Mouse (Mus musculus) cortical plate, adult 2 months (tissue): ENCODE measurements at regions not wholly inside any gene's neighbourhood (a gene's known extent, or its start where the extent isn't known, plus 50 kb on each side); places are given as distances from the start of the nearest gene placed in this dataset.
A peak's percentile ranks its signal among the peaks of the same experiment; 100 is the strongest.

ENCODE experiments used
- H3K27ac ChIP-seq: fragments of 200-500 bp; 2 replicates; pipeline ENCODE4 v1.5.1; 2012; ENCODE audit warnings: low read length, control low read depth, inconsistent platforms; ENCODE audit not compliant: insufficient read depth
- H3K4me1 ChIP-seq: fragments of 200-500 bp; 2 replicates; pipeline ENCODE4 v1.6.1; 2011; ENCODE audit warnings: low read length; ENCODE audit not compliant: control insufficient read depth, insufficient read depth
- H3K4me3 ChIP-seq: fragments of 200-500 bp; 2 replicates; pipeline ENCODE4 v1.5.1; 2011; ENCODE audit warnings: mild to moderate bottlenecking, low read length, control low read depth; ENCODE audit not compliant: insufficient read depth
- CTCF ChIP-seq: fragments of 200-500 bp; IDR thresholded peaks from 2 replicates; pipeline ENCODE4 v1.5.1; 2011; ENCODE audit warnings: mild to moderate bottlenecking, control low read depth, low read length; ENCODE audit not compliant: insufficient read depth; ENCODE audit errors: extremely low read depth
- POLR2A ChIP-seq: fragments of 200-500 bp; IDR thresholded peaks from 2 replicates; pipeline ENCODE4 v1.6.1; 2011; ENCODE audit warnings: mild to moderate bottlenecking, low read length, control low read depth; ENCODE audit not compliant: insufficient read depth; ENCODE audit errors: extremely low read depth

GRCm38 (mm10) chr4:131254691-131255090 lies 310.5 kb downstream of the Matn1 start:
- TF ChIP-seq CTCF (peak; percentile 54), POLR2A (no peak)
- Histone ChIP-seq H3K4me3 (no peak overlapping the region), H3K4me1 (no peaks in the 10 kb centered on the region), H3K27ac (no peak overlapping the region)

- Histone ChIP-seq H3K4me3 (no peak overlapping the region), H3K27ac (no peak overlapping the region), H3K4me1 (no peaks in the 10 kb centered on the region; the same call in 1 of the 2 replicates)
- no peak for TF ChIP-seq POLR2A
- no peak for TF ChIP-seq CTCF
These were observed 317.1 kb downstream of the Matn1 start for GRCm38 (mm10) chr4:131261236-131261635.

- Histone ChIP-seq H3K4me1 (no peaks in the 10 kb centered on the region; the same call in 1 of the 2 replicates), H3K27ac (no peak overlapping the region), H3K4me3 (no peak overlapping the region)
- TF ChIP-seq CTCF (no peak), POLR2A (no peak)
These were observed 318.7 kb downstream of the Matn1 start for GRCm38 (mm10) chr4:131262909-131263308.

GRCm38 (mm10) chr4:131266764-131267163 lies 322.6 kb downstream of the Matn1 start:
- H3K4me1 ChIP-seq, result peaks cover 2% of the 10 kb centered on the region
- H3K27ac ChIP-seq, result no peak overlapping the region
- TF ChIP-seq POLR2A, result no peak
- TF ChIP-seq CTCF, result no peak
- H3K4me3 ChIP-seq, result no peak overlapping the region

- no peak overlapping the region for H3K4me3 ChIP-seq
- no peak overlapping the region for H3K27ac ChIP-seq
- TF ChIP-seq CTCF (no peak), POLR2A (no peak)
- H3K4me1 ChIP-seq, result peaks cover 7% of the 10 kb centered on the region
These were observed 323.6 kb downstream of the Matn1 start for GRCm38 (mm10) chr4:131267760-131268159.

GRCm38 (mm10) chr4:131270192-131270591 lies 326.0 kb downstream of the Matn1 start:
- TF ChIP-seq POLR2A (no peak), CTCF (peak; percentile 52)
- H3K27ac ChIP-seq, result no peak overlapping the region
- peaks cover 7% of the 10 kb centered on the region; the same call in 1 of the 2 replicates for H3K4me1 ChIP-seq
- H3K4me3 ChIP-seq, result no peak overlapping the region

GRCm38 (mm10) chr4:131272060-131272459 lies 327.9 kb downstream of the Matn1 start:
- Histone ChIP-seq H3K27ac (peak overlapping the region; percentile 9; the same call in 1 of the 2 replicates), H3K4me1 (peaks cover 7% of the 10 kb centered on the region; the same call in 1 of the 2 replicates), H3K4me3 (no peak overlapping the region)
- TF ChIP-seq POLR2A, result no peak
- TF ChIP-seq CTCF, result no peak

GRCm38 (mm10) chr4:131293560-131293959 lies 349.4 kb downstream of the Matn1 start:
- TF ChIP-seq CTCF, result no peak
- TF ChIP-seq POLR2A, result no peak
- no peak overlapping the region for H3K27ac ChIP-seq

GRCm38 (mm10) chr4:131298011-131298674 lies 354.0 kb downstream of the Matn1 start:
- Histone ChIP-seq H3K4me1 (no peaks in the 10 kb centered on the region), H3K27ac (no peak overlapping the region), H3K4me3 (no peak overlapping the region)
- TF ChIP-seq POLR2A, result no peak
- no peak for TF ChIP-seq CTCF

More at GRCm38 (mm10) chr4:131293560-131293959, 349.4 kb downstream of the Matn1 start:
- Histone ChIP-seq H3K4me3 (no peak overlapping the region), H3K4me1 (no peaks in the 10 kb centered on the region)

GRCm38 (mm10) chr4:131303936-131304335 lies 359.8 kb downstream of the Matn1 start:
- H3K4me1 ChIP-seq, result peaks cover 7% of the 10 kb centered on the region
- TF ChIP-seq CTCF (no peak), POLR2A (no peak)
- peak overlapping the region; percentile 48; the same call in 1 of the 2 replicates for H3K27ac ChIP-seq
- no peak overlapping the region for H3K4me3 ChIP-seq
